Mouse (Mus musculus): ENCODE results near the gene Dcbld2.

- TF ChIP-seq POLR2A (IDR thresholded peaks at IDR 0.05; ENCODE audit: low read depth, low read length) (no peak), CTCF (IDR thresholded peaks at IDR 0.05; ENCODE audit: borderline replicate concordance, insufficient read depth, low read length) (no peak)
Observed at GRCm38 (mm10) chr16:58414801-58415200, 6.6 kb downstream of the Dcbld2 start.

All from embryonic fibroblast, embryonic 13.5 days (primary cell).